Mouse (Mus musculus): Measurements from ENCODE around the gene Plekhg2. TPM values are rescaled to one million over a fixed set of nuclear protein-coding genes. Genes with fewer than 3 reads are reported as not detected.
"Not testable (repeated sequence)": the region's sequence is repeated elsewhere in the genome, so short reads cannot be mapped to it uniquely, and the experiment has no call there.

Plekhg2 gene
- polyA plus RNA-seq, 1 experiment from 2014 or later, result 22.4 TPM

GRCm38 (mm10) chr7:28392429-28393271, 20.3 kb upstream of the Plekhg2 start, which contains the start of the genes Med29 and Paf1:
Gene Med29 (minus strand): TSS chr7:28392708.
Gene Paf1 (plus strand): TSS chr7:28392951.
- Histone ChIP-seq H3K9me3 (ENCODE audit: low read length) (no peaks in the 10 kb centered on the region), H3K27ac (ENCODE audit: low read length) (peak within 1 kb of the TSS; percentile 68), H3K4me3 (ENCODE audit: low read depth, low read length) (peak within 1 kb of the TSS; percentile 79), H3K36me3 (ENCODE audit: insufficient read depth, low read length) (peaks cover 31% of the 10 kb centered on the region), H3K9ac (replicated peaks; ENCODE audit: low read depth) (peak within 1 kb of the TSS; percentile 72), H3K4me2 (replicated peaks; ENCODE audit: low read depth, low read length) (peak within 1 kb of the TSS; percentile 90), H3K4me1 (ENCODE audit: insufficient read depth, low read depth, low read length) (peaks cover 5% of the 10 kb centered on the region; the same call in 1 of the 2 replicates), H3K27me3 (replicated peaks; ENCODE audit: insufficient read depth, low read length) (no peaks in the 10 kb centered on the region)
- WGBS, result 1% methylated on average over 57 of the region's 58 CpGs
- ATAC-seq, result peak; percentile 98
- peak; percentile 100 for DNase-seq (ENCODE audit: low spot score)
- TF ChIP-seq EP300 (IDR thresholded peaks at IDR 0.05) (no peak), CTCF (IDR thresholded peaks at IDR 0.05) (0 out of 2 replicates have a peak, but pooled peaks have one; percentile 3)

GRCm38 (mm10) chr7:28390331-28390730, 17.9 kb upstream of the Plekhg2 start:
- no peak overlapping the region for H3K4me2 ChIP-seq (replicated peaks; ENCODE audit: low read depth, low read length)
- no peak overlapping the region for H3K4me3 ChIP-seq (ENCODE audit: low read depth, low read length)
- 98% methylated on average over 3 of the region's 3 CpGs for WGBS
- TF ChIP-seq EP300 (IDR thresholded peaks at IDR 0.05), result no peak
- TF ChIP-seq CTCF (IDR thresholded peaks at IDR 0.05), result no peak
- peaks cover 19% of the 10 kb centered on the region for H3K36me3 ChIP-seq (ENCODE audit: insufficient read depth, low read length)
- no peaks in the 10 kb centered on the region for H3K9me3 ChIP-seq (ENCODE audit: low read length)
- DNase-seq (ENCODE audit: low spot score), result no peak
- no peak overlapping the region for H3K9ac ChIP-seq (replicated peaks; ENCODE audit: low read depth)
- no peak for ATAC-seq
- no peak overlapping the region for H3K27ac ChIP-seq (ENCODE audit: low read length)
- H3K27me3 ChIP-seq (replicated peaks; ENCODE audit: insufficient read depth, low read length), result no peaks in the 10 kb centered on the region
- H3K4me1 ChIP-seq (ENCODE audit: insufficient read depth, low read depth, low read length), result peaks cover 5% of the 10 kb centered on the region; the same call in 1 of the 2 replicates

- H3K4me2 ChIP-seq (replicated peaks; ENCODE audit: low read depth, low read length); H3K9me3 ChIP-seq (ENCODE audit: low read length); H3K4me3 ChIP-seq (ENCODE audit: low read depth, low read length); DNase-seq (ENCODE audit: low spot score); H3K27ac ChIP-seq (ENCODE audit: low read length); H3K27me3 ChIP-seq (replicated peaks; ENCODE audit: insufficient read depth, low read length); H3K9ac ChIP-seq (replicated peaks; ENCODE audit: low read depth); ATAC-seq: not testable (repeated sequence)
- WGBS, result 82% methylated on average over 7 of the region's 7 CpGs
- Histone ChIP-seq H3K36me3 (ENCODE audit: insufficient read depth, low read length) (peaks cover 13% of the 10 kb centered on the region), H3K4me1 (ENCODE audit: insufficient read depth, low read depth, low read length) (peaks cover 11% of the 10 kb centered on the region)
These were observed 15.0 kb upstream of the Plekhg2 start for GRCm38 (mm10) chr7:28387384-28387783.

- not testable (repeated sequence) for H3K9me3 ChIP-seq (ENCODE audit: low read length); H3K4me3 ChIP-seq (ENCODE audit: low read depth, low read length); H3K27ac ChIP-seq (ENCODE audit: low read length); H3K27me3 ChIP-seq (replicated peaks; ENCODE audit: insufficient read depth, low read length); DNase-seq (ENCODE audit: low spot score); H3K9ac ChIP-seq (replicated peaks; ENCODE audit: low read depth); H3K4me2 ChIP-seq (replicated peaks; ENCODE audit: low read depth, low read length); ATAC-seq
- Histone ChIP-seq H3K36me3 (ENCODE audit: insufficient read depth, low read length) (peaks cover 13% of the 10 kb centered on the region), H3K4me1 (ENCODE audit: insufficient read depth, low read depth, low read length) (peaks cover 12% of the 10 kb centered on the region)
- WGBS, result 78% methylated on average over 6 of the region's 6 CpGs
These were observed 14.5 kb upstream of the Plekhg2 start for GRCm38 (mm10) chr7:28386877-28387276.

DNA sequence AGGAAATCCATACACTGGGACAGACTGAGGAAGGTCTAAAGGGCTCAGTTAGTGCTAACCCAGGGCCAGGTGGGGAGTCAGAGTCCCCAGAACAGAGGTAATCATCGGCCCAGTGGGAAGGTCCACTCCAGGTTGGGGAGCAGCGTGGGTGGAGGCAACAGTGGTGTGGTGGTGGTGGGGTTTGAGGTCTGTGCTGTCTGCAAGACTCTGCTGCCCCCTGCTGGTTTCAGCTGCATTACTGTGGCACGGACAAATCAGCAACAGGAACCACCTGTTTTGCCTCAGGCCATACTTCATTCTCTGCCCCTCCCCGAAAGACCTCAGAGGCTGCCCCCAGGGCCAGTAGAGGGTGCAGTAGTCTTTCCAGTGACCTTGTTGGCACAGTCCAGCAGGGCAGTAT, 14.1 kb upstream of the Plekhg2 start:
- H3K4me1 ChIP-seq (ENCODE audit: insufficient read depth, low read depth, low read length), result peaks cover 12% of the 10 kb centered on the region
- no peak overlapping the region for H3K4me2 ChIP-seq (replicated peaks; ENCODE audit: low read depth, low read length)
- no peaks in the 10 kb centered on the region for H3K9me3 ChIP-seq (ENCODE audit: low read length)
- DNase-seq (ENCODE audit: low spot score) (peak; percentile 96), ATAC-seq (peak; percentile 71)
- H3K27ac ChIP-seq (ENCODE audit: low read length), result peak overlapping the region; percentile 71
- no peak overlapping the region for H3K9ac ChIP-seq (replicated peaks; ENCODE audit: low read depth)
- TF ChIP-seq EP300 (IDR thresholded peaks at IDR 0.05), result no peak
- peak; percentile 97 for TF ChIP-seq CTCF (IDR thresholded peaks at IDR 0.05)
- no peaks in the 10 kb centered on the region for H3K27me3 ChIP-seq (replicated peaks; ENCODE audit: insufficient read depth, low read length)
- WGBS, result 2% methylated on average over 4 of the region's 4 CpGs
- H3K36me3 ChIP-seq (ENCODE audit: insufficient read depth, low read length), result peaks cover 13% of the 10 kb centered on the region
- H3K4me3 ChIP-seq (ENCODE audit: low read depth, low read length), result no peak overlapping the region

- TF ChIP-seq CTCF (IDR thresholded peaks at IDR 0.05) (no peak), EP300 (IDR thresholded peaks at IDR 0.05) (peak; percentile 82)
- DNase-seq (ENCODE audit: low spot score) (peak; percentile 84), ATAC-seq (peak; percentile 26)
- peaks cover 13% of the 10 kb centered on the region for H3K36me3 ChIP-seq (ENCODE audit: insufficient read depth, low read length)
- no peak overlapping the region for H3K9ac ChIP-seq (replicated peaks; ENCODE audit: low read depth)
- H3K4me3 ChIP-seq (ENCODE audit: low read depth, low read length), result no peak overlapping the region
- peaks cover 12% of the 10 kb centered on the region for H3K4me1 ChIP-seq (ENCODE audit: insufficient read depth, low read depth, low read length)
- H3K27ac ChIP-seq (ENCODE audit: low read length), result peak overlapping the region; percentile 71
- H3K9me3 ChIP-seq (ENCODE audit: low read length), result no peaks in the 10 kb centered on the region
- H3K4me2 ChIP-seq (replicated peaks; ENCODE audit: low read depth, low read length), result no peak overlapping the region
- H3K27me3 ChIP-seq (replicated peaks; ENCODE audit: insufficient read depth, low read length), result no peaks in the 10 kb centered on the region
- 65% methylated on average over 7 of the region's 7 CpGs for WGBS
These were observed 13.6 kb upstream of the Plekhg2 start for GRCm38 (mm10) chr7:28386007-28386406.
